Mouse (Mus musculus): Measurements from ENCODE around the gene Camkv.

GRCm38 (mm10) chr9:107985131-107986119 is 50.0 kb downstream of the Camkv start, which contains the start of gene Inka1:
- TF ChIP-seq POLR2A (IDR thresholded peaks at IDR 0.05; ENCODE audit: low read depth, low read length) (peak; percentile 31), CTCF (IDR thresholded peaks at IDR 0.05; ENCODE audit: extremely low read depth, insufficient read depth, insufficient read length, insufficient replicate concordance) (no peak)
